Mouse (Mus musculus) right cerebral cortex, postnatal 36 days (tissue): ENCODE data around the gene G6pc3.

Experiments used
- DNase-seq, 2 experiments: peaks; one replicate each; pipeline ENCODE4 v3.0.0; 2022; ENCODE audit warnings: low spot score in 2 of 2, mixed read lengths in 1 of 2

The G6pc3 gene

DNA sequence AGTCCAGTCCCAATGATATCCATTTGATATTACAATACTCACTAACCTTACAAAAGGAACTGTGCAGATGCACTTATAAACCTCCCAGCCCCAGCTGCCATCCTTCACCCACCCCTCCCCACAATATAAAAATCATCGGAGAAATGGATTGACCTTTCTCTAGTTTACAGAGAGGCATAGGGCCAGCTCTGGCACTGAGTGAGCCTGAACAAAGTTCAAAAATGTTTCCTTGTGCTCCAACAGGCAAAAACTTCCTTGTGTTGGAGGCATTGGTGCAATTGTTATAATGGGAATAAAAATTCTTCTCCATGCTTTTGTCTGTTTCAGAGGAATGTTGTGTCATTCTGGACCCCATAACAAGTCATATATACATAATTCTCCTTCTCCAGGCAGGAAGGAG lies 3.2 kb upstream of the G6pc3 start:
- DNase-seq, result no peak

DNA sequence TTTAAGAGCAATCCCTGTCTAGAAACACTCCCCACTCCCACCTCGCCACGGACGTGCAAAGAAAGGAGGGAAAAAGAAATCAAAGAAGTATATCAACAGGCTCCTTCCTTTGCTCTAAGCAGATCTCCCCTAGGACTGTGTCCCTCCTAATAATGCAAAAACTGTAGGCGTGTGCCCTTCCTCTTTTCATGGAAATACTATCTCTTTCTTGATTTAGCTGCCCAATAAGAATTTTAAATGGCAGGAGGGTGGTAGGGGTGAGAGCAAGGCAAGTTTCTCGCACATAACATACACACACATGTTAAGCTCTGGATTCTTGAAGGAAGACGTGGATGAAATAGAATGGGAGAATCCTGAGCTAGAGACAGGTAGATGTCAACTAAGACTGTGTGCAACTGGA lies 440 bp upstream of the G6pc3 start:
- no peak for DNase-seq

DNA sequence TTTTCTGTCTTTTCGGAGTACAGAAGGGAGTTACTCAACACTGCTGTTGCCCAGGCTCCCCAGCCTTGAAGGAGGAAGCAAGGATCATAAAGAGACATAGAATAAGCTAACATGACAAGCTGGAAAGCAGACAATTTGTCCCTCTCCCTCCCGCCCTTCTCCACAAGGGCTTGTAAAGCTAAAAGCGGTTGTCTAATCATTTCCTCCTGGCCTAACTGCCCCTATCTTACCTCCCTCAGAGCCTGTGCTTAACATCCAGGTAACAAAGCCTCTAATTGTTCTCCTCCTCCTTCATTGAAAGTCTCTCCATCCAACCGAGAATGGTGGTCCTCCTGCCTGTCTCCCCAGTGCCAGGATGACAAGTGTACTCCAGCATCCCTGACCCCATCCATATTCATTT lies 1.4 kb downstream of the G6pc3 start:
- DNase-seq, result no peak

DNA sequence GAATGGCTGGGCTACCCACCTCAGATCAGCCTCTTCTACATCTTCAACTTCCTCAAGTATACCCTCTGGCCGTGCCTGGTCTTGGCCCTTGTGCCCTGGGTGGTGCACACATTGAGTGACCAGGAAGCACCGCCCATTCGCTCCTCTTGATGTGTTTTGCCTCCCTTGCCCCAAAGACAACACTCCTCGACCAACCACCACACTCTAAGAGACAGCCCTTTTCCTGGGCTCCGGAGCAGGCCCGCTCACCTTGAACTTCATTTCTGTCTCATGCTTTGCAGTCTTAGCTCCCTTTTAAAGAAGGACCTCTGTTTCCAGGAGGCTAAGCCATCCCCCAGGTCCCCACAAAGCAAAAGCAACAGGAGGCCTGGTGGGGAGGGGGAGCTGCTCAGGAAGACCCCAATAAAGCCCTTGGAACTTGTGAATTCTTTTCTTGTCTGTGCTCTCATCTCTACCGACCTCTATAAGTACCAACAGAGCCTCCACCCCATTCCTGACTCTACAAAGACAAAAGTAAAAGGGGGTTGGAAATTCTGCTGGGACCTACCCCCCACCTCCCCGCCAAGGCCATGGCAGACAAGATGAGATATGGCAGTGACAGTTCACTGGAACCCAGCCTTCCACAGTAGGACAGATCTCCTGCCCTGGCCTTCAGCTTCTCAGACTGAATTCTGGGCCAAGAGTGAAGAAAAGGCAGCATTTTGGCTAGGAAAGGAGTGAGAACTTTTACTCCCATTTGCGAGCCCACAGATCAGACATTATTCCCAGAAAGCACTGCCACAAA lies 4.4 kb downstream of the G6pc3 start:
- DNase-seq, result no peak

DNA sequence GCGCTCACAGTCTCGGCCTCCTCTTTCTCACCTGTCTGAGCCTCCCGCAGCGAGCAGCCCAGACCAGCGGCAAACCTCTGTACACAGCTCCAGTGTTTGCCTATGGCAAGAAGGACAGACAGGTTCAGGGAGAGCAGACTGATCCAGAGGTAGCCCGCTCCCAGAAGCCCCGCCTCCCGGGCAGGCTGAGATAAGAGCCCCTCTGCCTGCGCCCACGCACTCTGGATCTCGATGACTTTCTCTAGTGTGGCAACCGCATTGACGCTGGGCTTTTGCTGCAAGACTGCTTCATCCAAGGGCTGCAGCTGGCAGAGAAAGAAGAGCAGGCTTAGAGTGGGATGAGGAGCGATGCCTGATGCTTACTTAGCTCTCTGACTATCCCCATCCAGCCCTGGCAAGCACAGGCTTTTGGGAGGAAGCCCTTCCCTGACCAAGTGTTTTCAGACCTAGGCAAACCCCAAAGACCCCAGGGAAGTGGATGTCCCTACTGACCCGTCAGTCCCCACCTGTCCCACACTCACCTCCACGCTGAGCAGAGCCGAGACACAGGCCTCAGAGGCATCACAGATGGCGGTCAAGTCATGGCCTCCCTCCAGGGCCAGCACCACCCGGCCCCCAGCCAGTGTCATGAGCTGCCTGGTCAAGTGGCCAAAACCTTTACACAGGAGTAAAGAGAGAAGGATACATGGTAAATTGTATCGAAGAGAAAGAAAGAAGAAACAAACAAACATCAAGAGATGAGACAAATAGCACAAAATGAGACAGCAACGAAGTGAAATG lies 6.8 kb downstream of the G6pc3 start:
- no peak for DNase-seq

DNA sequence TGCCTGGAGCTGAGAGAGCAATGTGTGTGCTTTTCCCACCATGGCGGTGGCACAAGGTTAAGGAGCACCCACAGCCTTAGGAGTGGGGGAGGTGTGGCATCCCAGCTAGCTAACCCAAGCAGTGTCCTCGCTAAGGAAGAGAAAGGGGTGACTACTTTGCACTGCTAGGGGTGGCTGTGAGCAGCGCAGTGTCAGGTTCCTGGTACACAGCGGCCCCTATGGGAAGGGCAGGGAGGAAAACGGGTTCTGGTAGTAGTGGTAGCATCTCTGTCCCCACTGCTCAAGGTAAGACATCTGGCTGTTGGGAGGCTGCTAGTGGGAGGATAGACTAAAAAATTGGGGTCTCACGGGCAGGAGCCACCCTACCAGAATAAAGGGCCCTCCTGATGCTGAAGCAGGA lies 8.8 kb downstream of the G6pc3 start:
- no peak for DNase-seq

DNA sequence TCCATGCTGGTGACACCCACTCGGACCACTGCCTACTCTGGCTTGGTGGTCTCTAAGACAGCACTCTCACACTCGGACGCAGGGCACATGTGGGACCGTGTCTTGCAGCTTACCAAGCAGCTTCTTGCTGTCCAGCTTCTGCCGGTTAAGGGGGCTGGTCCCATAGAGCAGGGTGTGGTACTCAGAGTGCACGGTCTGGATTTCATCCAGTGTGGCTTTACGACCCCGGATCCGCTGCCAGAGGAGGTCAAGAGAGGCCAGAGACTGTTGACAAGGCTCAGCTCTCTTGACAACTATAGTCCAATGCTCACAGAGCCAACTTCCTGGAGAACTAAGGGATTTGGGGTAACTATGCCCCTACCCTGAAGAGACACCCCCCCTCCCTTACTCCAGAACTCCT lies 10.4 kb downstream of the G6pc3 start:
- no peak for DNase-seq

DNA sequence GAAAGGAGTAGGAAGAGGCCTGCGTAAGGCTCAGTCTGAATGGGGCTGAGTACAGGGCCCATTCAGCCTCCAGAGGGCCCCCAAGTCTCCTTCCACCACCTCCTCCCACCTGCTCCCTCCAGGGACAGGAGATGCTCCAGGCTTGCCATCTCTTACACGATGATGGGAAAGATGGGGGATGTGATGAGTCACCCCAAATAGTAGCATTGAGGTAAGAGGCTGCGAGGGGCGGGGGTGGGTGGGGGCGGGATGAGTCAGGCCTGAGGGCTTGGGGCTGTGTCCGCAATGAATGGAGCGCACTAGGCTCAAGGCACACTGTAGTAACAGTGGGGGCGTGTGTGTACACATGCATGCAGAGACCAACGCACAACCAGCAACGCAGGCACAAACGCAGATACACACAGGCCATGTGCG lies 12.0 kb downstream of the G6pc3 start:
- DNase-seq, result peak; percentile 64 to 83

DNA sequence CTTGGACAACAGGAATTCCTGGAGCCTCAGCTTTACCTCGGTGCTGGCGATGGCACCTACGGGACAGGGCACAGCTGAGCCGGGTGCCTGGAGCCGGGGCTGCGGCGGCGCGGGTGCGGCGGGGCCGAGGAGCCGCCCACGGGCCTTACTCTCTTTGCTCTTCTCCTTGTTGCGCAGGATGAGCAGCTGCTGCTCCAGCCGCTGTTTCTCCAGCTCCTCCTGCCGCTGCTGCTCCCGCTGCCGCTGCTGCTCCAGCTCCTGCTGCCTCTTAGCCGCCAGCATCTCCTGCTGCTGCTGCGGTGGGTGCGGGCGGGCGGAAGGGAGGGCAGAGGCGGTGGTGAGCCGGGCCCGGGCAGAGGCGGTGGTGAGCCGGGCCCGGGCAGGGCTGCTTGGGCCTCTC lies 17.1 kb downstream of the G6pc3 start:
- no peak for DNase-seq

DNA sequence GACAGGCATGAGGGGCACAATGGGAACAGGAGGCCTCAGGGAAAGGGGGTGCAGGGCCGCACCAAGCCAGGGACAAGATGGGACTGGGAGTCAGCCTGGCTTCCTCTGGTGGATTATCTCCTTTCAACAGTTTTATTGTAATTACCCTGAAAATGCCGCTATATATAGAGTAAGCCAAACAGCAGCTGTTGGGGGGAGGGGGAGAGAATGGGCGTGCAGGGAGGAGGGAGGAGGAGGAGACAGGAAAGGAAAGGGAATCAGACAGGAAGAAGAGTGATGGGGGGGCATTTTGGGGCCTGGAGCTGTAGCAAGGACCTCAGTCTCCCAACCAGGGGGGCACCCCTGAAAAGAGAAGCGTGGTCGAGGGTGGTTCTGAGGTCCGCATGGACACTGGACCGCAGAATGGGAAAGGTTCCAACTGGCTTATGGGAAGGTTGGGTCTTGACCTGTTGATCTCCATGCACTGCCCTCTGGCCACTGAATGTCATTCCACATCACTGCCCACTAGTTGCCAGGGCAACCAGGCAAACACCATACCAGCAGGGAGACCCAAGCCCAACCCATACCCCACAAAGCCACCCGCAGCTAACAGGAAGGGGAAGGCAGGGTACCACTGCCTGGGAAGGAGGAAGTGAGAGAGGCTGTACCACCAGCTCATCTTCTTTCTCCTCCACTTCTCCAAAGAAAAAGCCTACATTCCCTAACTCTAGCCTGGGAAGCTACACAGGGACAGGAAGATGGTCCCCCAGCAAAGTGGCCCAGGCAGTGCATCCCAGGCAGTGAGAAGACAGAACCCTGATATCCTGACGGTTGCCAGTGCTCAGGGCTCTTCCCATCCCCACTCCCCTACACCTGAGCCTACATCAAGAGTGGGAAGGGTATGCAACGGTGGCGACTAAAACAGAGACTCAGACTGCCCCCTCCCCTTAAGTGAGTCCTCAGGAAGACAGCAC lies 18.7 kb downstream of the G6pc3 start:
- DNase-seq, result no peak

DNA sequence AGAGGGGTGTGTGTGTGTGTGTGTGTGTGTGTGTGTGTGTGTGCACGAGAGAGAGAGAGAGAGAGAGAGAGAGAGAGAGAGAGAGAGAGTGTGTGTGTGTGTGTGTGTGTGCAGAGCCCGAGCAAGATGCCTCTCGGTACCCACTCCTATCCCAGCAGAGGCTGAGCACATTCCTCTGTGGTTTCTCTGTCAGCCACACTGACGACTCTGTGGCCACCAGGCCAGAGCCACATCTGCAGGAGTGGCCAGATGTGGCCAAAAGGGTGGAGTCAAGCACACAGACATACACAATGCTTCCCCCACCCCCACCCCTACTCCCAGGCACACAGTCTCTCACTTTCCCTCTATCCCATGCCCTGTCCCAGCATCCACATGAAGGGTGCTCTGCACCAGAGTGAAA lies 19.4 kb downstream of the G6pc3 start:
- DNase-seq, result no peak

DNA sequence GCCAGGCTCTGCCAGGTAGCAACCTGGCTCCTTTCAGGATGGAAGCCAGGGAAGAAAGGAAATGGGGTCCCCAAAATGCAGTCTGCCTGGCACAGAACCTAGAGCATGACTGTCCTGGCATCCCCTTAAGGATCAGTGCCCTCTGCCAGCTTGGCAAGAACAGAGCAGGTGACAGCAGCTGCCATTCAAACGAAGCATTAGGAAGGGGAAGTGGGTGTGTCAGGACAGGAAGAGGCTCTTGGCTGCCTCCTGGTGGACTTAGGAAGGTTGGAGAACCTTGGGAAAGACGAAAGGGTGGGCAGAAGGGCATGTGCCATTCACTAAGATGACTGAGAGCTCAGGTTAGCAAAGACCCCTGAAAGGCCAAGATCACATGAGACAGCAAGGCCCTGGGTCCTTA lies 20.3 kb downstream of the G6pc3 start:
- DNase-seq, result no peak

DNA sequence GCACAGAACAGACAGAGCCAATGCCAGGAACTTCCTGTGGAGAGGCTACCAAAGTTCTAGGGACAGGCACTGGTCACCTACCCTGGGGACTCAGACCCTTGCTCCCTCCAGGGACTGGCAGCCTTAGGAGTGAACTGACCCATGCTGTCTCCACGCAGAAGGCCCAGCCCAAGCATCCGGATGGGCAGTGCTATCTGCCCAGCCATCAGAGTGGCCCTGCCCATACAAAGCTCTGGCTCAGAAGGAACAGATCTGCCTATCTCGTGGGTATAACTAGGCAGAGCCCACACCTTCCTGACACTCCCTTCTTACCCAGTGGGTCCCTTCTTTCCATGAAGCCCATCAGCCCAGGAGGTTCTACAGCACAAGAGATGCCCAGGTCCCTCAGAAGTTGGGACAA lies 20.8 kb downstream of the G6pc3 start:
- no peak for DNase-seq

DNA sequence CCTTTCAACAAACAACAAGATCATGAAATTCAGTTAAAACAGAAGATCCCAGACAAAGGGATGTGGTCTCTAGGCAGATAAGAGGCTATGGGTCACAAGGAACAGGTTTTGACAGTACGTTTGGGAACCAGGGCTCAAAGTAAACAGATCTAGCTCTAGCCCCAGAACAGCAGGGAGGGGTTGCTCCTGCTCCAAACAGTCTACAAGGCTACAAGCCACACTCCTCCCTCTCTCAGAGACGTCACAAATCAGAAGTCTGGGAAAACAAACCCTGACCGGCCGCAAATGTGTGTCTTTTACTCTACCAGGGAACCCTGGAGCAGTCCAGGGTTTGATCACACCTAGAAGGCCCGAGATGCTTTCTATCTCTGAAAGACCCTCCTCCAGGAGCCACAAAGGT lies 21.6 kb downstream of the G6pc3 start:
- no peak for DNase-seq

DNA sequence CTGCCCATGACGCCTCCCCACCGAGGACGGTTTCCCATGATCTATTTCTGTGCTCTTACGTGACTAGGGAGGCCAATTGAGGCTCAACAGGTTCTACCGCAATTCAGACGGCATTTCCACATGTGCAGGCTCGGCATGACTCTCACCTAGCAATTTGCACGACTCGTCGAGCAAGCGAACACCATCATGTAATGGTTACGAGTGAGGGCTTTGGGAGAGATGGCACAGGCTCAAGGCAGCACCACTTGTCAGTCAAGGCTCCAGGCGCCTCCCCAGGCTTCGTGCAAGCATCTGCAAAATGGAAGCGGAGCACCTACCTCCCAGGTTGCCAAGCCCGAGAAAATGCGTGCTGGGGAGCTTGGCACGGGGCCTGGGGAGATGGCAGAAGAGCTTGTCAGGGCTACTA lies 22.5 kb downstream of the G6pc3 start:
- no peak for DNase-seq

DNA sequence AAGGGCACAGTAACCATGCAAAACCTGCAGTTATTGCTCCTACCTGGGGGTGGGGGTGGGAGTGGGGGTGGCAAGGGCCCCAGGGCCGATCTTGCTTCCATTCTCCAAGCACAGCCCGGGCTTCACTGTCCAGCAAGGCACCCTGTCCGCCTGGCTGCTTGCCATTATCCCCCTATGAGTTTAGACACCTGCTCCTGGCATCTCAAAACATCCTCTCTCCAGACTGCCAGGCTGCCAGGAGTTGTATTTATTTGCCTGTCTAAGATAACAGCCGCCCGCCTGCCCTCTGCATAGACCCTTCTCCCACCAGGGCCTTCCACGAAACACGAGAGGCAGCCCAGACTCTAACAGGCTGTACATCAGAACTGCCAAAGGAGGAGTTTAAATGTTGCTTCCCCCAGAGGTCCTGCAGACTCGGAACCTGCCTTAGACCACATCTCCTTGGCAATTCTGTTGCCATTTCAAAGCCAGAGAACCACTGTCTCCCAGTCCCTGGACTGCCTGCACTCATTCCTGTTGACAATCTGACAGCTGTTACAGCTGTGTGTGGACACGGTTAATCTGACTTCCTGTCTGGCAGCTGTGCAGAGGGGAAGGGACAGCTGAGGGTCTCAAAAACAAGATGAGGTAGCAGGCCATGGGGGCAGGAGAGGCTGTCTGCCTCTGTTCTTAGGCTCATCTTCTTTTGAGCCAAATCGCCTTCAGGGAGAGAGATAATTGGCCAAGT lies 25.2 kb downstream of the G6pc3 start:
- DNase-seq, result no peak

DNA sequence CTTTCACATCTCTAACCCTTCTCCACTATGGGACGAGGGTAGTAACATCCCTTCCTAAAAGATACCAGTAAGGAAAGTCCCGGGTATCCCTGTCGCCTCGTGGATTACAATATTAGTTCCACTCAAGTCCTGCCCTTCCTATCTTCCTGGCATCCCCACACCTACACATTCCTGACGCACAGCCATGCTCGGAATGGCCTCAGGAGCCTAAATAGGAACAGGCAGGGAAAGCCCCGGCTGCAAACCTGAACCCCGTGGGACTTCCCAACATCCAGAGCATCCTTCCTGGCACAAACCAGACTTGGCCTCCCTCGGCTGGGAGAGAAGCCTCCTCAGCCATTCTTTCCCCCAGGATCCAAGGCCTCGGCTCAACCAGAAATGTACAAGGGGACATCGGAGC lies 26.1 kb downstream of the G6pc3 start:
- DNase-seq, result no peak

DNA sequence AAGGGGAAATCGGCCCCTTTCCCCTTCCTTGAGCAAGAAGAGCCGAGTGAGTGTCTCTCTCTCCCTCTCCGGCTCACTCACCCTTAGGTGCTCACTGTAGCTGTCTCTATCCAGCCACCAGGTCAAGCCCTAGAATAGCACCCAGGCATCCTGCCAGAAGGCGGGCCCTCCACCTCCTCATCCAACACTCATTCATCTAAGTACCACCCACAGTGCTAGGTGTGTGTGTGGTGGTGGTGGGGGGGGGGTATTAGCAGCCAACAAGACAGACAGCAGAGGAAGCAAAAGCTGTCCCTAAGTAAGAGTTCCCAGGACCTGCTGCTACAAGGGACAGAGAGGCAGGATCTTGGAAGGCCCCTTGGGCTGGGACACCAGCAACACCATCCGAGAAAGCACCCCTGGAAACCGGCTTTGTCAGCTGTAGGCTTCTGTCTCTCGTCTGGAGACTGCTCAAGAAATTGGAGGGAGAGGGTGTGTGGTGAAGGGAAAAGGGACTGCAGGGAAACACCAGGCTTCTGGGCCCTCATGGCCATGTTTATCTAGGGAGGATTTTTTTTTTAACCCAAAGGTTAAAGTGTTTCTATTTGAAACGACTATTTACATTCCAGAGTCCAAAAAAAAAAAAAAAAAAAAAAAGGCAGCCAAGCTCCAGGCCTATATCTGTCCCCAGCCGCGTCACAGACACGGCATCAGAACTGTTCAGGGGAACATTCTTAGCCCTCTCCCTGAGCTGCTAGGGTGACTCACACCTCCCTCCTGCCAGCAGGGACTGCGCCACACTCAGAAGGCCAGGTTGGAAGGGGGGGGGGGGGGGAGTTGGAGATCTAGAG lies 26.9 kb downstream of the G6pc3 start:
- peak; percentile 52 to 70 for DNase-seq

DNA sequence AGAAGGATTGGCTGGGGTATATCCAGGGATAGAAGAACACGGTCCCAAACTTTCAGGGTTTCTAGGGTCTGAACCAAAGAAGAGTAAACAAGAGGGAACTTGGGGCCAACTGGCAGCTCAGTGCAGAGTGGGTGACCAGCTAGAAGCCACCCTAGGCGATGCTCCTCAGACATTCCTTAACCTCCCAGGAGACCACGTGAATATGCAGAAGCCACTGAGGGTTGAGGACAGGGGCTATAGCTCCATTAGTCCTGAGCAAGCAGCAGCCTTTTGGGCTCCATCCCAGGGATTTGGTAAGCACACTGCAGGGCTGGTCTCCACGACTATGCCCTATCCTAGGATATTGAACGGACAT lies 27.4 kb downstream of the G6pc3 start:
- DNase-seq, result no peak

DNA sequence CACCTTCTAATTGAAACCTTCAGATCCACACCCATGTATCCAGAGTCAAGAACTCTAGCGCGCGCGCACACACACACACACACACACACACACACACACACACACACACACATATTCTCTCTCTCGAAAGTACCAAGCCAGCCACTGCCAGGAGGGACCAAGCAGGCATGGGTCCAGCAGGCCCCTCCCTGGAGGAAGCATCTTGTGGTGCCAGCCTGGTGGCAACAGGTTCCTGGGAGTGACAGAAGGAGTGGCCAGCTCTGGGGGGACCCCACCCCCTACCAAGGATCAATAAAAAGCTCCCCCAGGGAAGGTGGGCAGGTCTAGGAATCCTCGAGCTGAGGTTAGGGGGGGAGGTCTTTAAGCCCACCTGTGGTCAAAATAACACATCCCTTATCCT lies 28.0 kb downstream of the G6pc3 start:
- no peak for DNase-seq
